Mouse (Mus musculus) testis, adult 2 months (tissue): ENCODE data around the gene Deup1.

Source experiments
- CTCF ChIP-seq: fragments of 200-500 bp; IDR thresholded peaks from 2 replicates; pipeline ENCODE4 v1.5.1; 2012; ENCODE audit warnings: low read depth, mild to moderate bottlenecking, inconsistent platforms, low read length, moderate library complexity; ENCODE audit not compliant: control insufficient read depth, insufficient read depth, insufficient replicate concordance
- POLR2A ChIP-seq: fragments of 200-500 bp; IDR thresholded peaks from 2 replicates; pipeline ENCODE4 v1.6.1; 2012; ENCODE audit warnings: low read depth, mild to moderate bottlenecking, inconsistent platforms, low read length, moderate library complexity; ENCODE audit not compliant: control insufficient read depth

DNA sequence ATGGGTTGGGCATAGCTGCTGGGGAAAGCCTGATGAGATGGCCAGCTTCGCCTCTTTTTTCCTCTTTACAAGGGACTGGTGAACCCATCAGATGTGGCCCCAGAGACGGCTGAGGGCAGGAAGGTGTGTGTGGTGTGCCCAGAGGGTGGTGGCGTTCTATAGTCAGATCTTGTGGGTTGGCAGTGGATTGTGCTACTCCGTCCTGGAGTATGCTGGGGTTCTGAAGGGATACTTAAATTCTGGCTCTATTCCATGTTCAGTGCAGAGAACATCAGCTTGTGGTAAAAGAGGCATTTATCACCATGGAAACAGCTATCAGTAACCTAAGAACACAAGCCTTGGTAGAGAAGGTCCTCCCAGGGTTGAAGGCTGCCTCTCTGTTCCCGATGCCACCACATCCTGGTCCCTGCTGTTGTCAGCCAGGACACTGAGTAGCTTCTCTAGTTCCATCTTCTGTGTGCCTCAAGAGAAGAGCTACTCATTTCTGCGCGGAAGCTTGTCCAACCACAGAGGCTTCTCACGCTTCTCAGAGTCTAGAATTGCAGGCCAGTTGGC, 88.7 kb downstream of the Deup1 start:
- no peak for TF ChIP-seq CTCF
- TF ChIP-seq POLR2A: peak; percentile 7; the same call in 1 of the 2 replicates
